Mouse (Mus musculus): ENCODE data around the gene Iqca.

DNA sequence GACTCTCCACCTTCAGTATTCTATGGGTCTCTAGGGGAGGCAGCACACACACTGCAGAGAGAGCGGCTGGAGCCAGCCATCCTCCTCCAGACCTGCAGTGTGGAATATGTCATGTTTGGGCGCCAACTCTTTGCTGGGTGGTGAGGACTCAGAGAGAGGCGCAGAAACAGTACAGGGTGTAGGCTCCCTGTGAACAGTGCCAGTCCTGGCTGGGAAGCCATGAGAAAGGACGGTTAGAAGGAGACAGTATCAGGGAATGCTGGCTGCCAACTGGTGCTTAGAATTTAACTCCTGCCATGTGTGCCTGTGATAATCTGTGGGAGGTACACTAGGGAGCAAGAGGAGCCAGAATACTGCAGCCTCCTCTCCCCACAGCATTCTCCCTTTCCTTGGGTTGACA, 98.2 kb downstream of the Iqca start:
- TF ChIP-seq POLR2A (IDR thresholded peaks at IDR 0.05; ENCODE audit: insufficient read length, low read depth) (no peak), MAX (IDR thresholded peaks at IDR 0.05; ENCODE audit: low read depth) (no peak), USF1 (IDR thresholded peaks at IDR 0.05; ENCODE audit: low read depth) (no peak), MYOD1 (IDR thresholded peaks at IDR 0.05; ENCODE audit: control insufficient read depth in 1 of 3, insufficient read length in 2 of 3, low read depth in 2 of 3) (no peak)

Measured in myocyte (in vitro differentiated cells).